Mouse (Mus musculus) E14TG2a.4 (cell line): ENCODE measurements around the gene Trpm3.

ENCODE experiments used
- CTCF ChIP-seq: conservative IDR thresholded peaks from 2 replicates; pipeline ENCODE4 v1.5.1; 2014; ENCODE audit warnings: low read length
- POU5F1 ChIP-seq: IDR thresholded peaks from 2 replicates; pipeline ENCODE4 v1.6.1; 2014; ENCODE audit warnings: low read length, borderline replicate concordance

DNA sequence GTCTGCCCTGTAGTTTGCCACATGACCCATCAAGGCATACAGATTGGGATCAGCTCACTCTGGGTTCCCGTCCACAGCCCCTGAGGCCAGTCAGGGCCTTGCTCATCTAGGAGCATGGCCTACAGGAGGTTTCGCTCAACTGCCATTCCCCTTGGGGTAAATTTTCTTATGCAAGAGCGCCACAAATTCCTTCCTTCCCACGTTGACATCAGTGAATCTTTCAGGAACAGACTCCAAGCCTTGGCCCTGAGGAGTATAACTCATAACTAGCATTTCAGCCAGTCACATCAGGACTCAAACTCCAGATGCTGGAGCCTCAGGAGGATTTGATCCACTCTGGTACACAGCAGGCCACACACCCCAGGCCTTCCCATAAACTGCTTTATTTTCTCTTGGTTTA, 774.1 kb downstream of the Trpm3 start:
- TF ChIP-seq CTCF: no peak
- TF ChIP-seq POU5F1: no peak
